Mouse (Mus musculus): ENCODE data around the gene Asb18. TPM values are rescaled to one million over a fixed set of nuclear protein-coding genes. Genes with fewer than 3 reads are reported as not detected.

Gene Asb18
- total and polyA plus RNA-seq, 3 experiments = not detected

DNA sequence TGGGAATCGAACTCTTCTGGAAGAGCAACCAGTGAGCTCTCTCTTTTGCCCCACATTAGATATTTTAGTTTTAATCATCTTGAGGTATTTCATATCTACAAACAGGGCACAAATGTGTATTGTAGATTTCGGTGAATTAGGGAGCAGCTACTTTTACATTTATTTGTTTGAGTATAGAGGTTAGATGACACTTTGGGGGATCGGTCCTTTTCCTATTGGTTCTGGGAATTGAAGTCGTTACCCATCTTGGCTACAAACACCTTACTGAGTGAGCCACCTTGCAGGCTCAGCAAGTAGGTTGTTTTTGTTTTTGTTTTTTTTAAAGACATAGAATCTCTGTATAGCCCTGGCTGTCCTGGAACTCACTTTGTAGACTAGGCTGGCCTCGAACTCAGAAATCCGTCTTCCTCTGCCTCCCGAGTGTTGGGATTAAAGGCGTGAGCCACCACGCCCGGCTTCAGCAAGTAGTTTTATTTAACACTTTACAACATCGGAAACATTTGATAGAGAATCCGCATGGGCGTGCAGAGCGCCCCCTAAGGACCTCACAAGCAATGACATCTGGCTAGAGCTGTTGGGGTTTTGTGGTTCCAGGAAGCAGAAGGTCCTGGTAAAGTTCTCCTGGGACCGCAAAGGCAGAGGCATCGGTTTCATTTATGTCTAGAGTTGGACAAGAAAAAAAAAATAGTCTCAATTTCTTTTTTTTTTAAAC is 75.4 kb downstream of the Asb18 start:
- Histone ChIP-seq H3K27me3 (ENCODE audit: control insufficient read depth in 1 of 2, insufficient read depth in 2 of 2, low read length in 2 of 2) (no peaks in the 10 kb centered on the region), H3K4me1 (ENCODE audit: control insufficient read depth in 1 of 2, insufficient read depth in 2 of 2, low read length in 2 of 2) (no peaks in the 10 kb centered on the region), H3K4me3 (ENCODE audit: control insufficient read depth in 1 of 2, insufficient read depth in 1 of 2, low read depth in 2 of 2, low read length in 2 of 2) (no peak overlapping the region), H3K9me3 (replicated peaks; ENCODE audit: insufficient read depth, low read length) (no peaks in the 10 kb centered on the region), H3K27ac (ENCODE audit: control insufficient read depth, low read depth, low read length) (no peak overlapping the region), H3K36me3 (ENCODE audit: control insufficient read depth in 1 of 2, insufficient read depth in 2 of 2, low read length in 2 of 2) (no peaks in the 10 kb centered on the region), H3K9ac (ENCODE audit: control insufficient read depth, low read depth, low read length, poor library complexity, severe bottlenecking) (no peak overlapping the region), H3K79me2 (ENCODE audit: control insufficient read depth, insufficient read depth, low read length, poor library complexity) (no peaks in the 10 kb centered on the region)
- TF ChIP-seq RCOR1 (IDR thresholded peaks at IDR 0.05; ENCODE audit: low read depth, low read length) (no peak), CTCF (IDR thresholded peaks at IDR 0.05 in 2 of 3, conservative IDR thresholded peaks at IDR 0.05 in 1 of 3; ENCODE audit: control insufficient read depth in 1 of 3, insufficient read depth in 1 of 3, low read depth in 2 of 3, low read length in 3 of 3, poor library complexity in 1 of 3, severe bottlenecking in 1 of 3) (no peak), MAX (IDR thresholded peaks at IDR 0.05; ENCODE audit: low read length) (no peak), POLR2AphosphoS5 (IDR thresholded peaks at IDR 0.05; ENCODE audit: borderline replicate concordance, low read depth, low read length) (no peak), MAZ (IDR thresholded peaks at IDR 0.05; ENCODE audit: low read depth, low read length) (no peak), TAL1 (IDR thresholded peaks at IDR 0.05; ENCODE audit: low read length) (no peak), BHLHE40 (IDR thresholded peaks at IDR 0.05; ENCODE audit: borderline replicate concordance, low read depth, low read length) (no peak)
- no peak for DNase-seq (ENCODE audit: low read depth, low spot score)

DNA sequence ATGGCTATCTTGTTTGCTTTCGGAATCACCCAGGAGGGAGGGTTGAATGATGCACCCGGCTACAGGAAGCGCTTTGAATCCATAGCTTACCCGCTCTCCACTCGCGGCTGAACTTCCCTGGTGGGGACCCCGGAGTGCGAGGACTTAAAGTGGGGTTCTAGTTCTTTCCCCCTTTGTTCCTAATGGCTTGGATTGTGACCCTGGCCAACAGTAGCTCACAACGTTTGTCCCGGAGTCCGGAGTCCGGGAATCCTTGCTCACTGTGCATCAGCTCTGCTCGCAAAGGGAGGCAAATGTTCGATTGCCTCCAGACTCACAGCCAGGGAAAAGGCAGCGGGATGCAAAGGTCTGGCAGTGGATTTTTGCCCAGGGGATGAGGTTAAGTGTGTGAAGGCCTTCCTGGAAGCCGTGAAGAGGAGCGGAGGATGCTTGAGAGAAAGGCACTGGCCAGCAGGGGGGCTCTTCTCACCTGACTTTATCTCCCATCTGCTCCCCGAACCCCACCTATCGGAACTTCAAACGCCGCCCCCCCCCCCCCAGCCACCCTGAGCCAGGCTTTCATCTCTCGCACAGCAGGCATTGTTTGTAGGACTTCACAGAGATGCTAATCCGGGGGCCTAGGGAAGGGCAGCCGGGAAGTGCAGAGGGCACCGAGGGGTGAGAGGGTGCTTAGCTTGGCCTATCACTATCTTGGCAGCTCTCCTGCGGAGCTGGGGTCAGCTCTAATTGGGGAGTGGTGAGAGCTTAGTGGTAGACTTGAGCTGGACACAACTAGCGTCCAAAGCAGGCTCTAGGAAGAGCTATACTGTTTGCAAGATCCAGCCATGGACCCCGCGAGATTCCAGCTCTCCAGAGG is 78.7 kb downstream of the Asb18 start:
- H3K36me3 ChIP-seq (ENCODE audit: control insufficient read depth in 1 of 2, insufficient read depth in 2 of 2, low read length in 2 of 2) = no peaks in the 10 kb centered on the region
- H3K4me1 ChIP-seq (ENCODE audit: control insufficient read depth in 1 of 2, insufficient read depth in 2 of 2, low read length in 2 of 2) = no peaks in the 10 kb centered on the region
- no peak for DNase-seq (ENCODE audit: low read depth, low spot score)
- H3K9me3 ChIP-seq (replicated peaks; ENCODE audit: insufficient read depth, low read length) = no peaks in the 10 kb centered on the region
- no peak for TF ChIP-seq MYB (IDR thresholded peaks at IDR 0.05; ENCODE audit: low read depth, low read length)
- TF ChIP-seq ETS1 (IDR thresholded peaks at IDR 0.05; ENCODE audit: low read depth, low read length) = no peak
- no peak for TF ChIP-seq SMC3 (IDR thresholded peaks at IDR 0.05; ENCODE audit: low read depth, low read length)
- no peak for TF ChIP-seq MXI1 (IDR thresholded peaks at IDR 0.05; ENCODE audit: low read depth, low read length)
- no peak for TF ChIP-seq RAD21 (IDR thresholded peaks at IDR 0.05; ENCODE audit: low read depth, low read length)
- TF ChIP-seq ZMIZ1 (IDR thresholded peaks at IDR 0.05; ENCODE audit: low read depth, low read length) = no peak
- TF ChIP-seq CHD2 (IDR thresholded peaks at IDR 0.05; ENCODE audit: low read length) = no peak
- no peak overlapping the region for H3K9ac ChIP-seq (ENCODE audit: control insufficient read depth, low read depth, low read length, poor library complexity, severe bottlenecking)
- H3K4me3 ChIP-seq (ENCODE audit: control insufficient read depth in 1 of 2, insufficient read depth in 1 of 2, low read depth in 2 of 2, low read length in 2 of 2) = no peak overlapping the region
- no peaks in the 10 kb centered on the region for H3K79me2 ChIP-seq (ENCODE audit: control insufficient read depth, insufficient read depth, low read length, poor library complexity)
- H3K27me3 ChIP-seq (ENCODE audit: control insufficient read depth in 1 of 2, insufficient read depth in 2 of 2, low read length in 2 of 2) = no peaks in the 10 kb centered on the region
- H3K27ac ChIP-seq (ENCODE audit: control insufficient read depth, low read depth, low read length) = no peak overlapping the region
